Mouse (Mus musculus) frontal cortex, adult 2 months (tissue): Measurements from ENCODE around the gene Ankrd60. TPM values are rescaled to one million over a fixed set of nuclear protein-coding genes. Genes with fewer than 3 reads are reported as not detected.

Experiments
- DNase-seq, 2 experiments: peaks; one replicate each; pipeline ENCODE4 v3.0.0; 2022; ENCODE audit warnings: low spot score in 1 of 2; ENCODE audit errors: extremely low spot score in 1 of 2
- polyA plus RNA-seq: library from polyadenylated mRNA; depleted of rRNA; stranded (reverse); fragments of >200 nt; gene quantifications from 2 replicates; pipeline ENCODE4 v1.2.3, GENCODE M21; 2012; rRNA removed

The Ankrd60 gene
- polyA plus RNA-seq, 1 experiment, result not detected

DNA sequence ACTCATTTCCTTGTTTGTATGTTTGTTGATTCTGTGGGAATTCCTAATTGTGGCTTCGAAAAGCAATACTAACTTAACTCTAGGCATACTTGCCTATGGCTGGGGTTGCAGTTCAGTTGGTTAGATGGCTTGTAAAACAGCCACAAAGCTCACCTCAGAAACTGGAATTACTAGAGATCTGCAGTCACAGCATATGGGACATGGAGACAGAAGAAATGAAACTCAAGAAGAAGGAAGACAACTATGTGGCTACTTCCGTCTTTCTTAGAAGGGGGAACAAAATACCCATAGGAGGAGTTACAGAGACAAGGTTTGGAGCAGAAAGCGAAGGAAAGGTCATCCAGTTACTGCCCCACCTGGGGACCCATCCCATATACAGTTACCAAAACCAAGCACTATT, 49.7 kb downstream of the Ankrd60 start:
- no peak for DNase-seq

- no peak for DNase-seq
These were observed 55.8 kb downstream of the Ankrd60 start, which contains the start of gene 1700021F07Rik for GRCm38 (mm10) chr2:173522376-173522775. TSS of gene 1700021F07Rik (plus strand) at chr2:173522586.

Other genes with a start within 250 kb of the Ankrd60 start
- not detected in 2 replicates for gene 1700021F07Rik, start 55.8 kb downstream of the Ankrd60 start, polyA plus RNA-seq
- gene Rab22a, start 81.4 kb upstream of the Ankrd60 start, polyA plus RNA-seq, result 16.4 and 17.3 TPM in 2 replicates
- gene 1700010B08Rik, start 141.1 kb upstream of the Ankrd60 start, polyA plus RNA-seq, result not detected in 2 replicates
- gene Vapb, start 159.1 kb upstream of the Ankrd60 start, polyA plus RNA-seq, result 56.0 and 58.3 TPM in 2 replicates